Mouse (Mus musculus) forebrain, embryonic 11.5 days (tissue): ENCODE measurements around the gene Dnaic2. TPM values are rescaled to one million over a fixed set of nuclear protein-coding genes. Genes with fewer than 3 reads are reported as not detected.

Source experiments
- ATAC-seq: fragments of 200-750 bp; cut with Nextera tagmentation; replicated peaks from 2 replicates; pipeline ENCODE4 v1.8.0; 2017; ENCODE audit warnings: moderate TSS enrichment; ENCODE audit not compliant: low FRiP score
- DNase-seq: peaks from one replicate; pipeline ENCODE4 v3.0.0-alpha.2; 2017; ENCODE audit warnings: low spot score
- H3K27ac ChIP-seq: fragments of 300-500 bp; sonication (generic); 2 replicates; pipeline ENCODE4 v1.5.1; 2014; ENCODE audit warnings: low read depth, low read length
- H3K27me3 ChIP-seq: fragments of 300-500 bp; sonication (generic); 2 replicates; pipeline ENCODE4 v1.6.1; 2014; ENCODE audit warnings: mild to moderate bottlenecking, low read length, mixed read lengths; ENCODE audit not compliant: control insufficient read depth, insufficient read depth
- H3K36me3 ChIP-seq: fragments of 300-500 bp; sonication (generic); 2 replicates; pipeline ENCODE4 v1.6.1; 2014; ENCODE audit warnings: mild to moderate bottlenecking, low read length, moderate library complexity, mixed read lengths; ENCODE audit not compliant: control insufficient read depth, insufficient read depth
- H3K4me1 ChIP-seq: fragments of 300-500 bp; sonication (generic); replicated peaks from 2 replicates; pipeline ENCODE4 v1.6.1; 2014; ENCODE audit warnings: low read length, mixed read lengths; ENCODE audit not compliant: control insufficient read depth, insufficient read depth
- H3K4me2 ChIP-seq: fragments of 300-500 bp; sonication (generic); 2 replicates; pipeline ENCODE4 v1.6.1; 2014; ENCODE audit warnings: low read depth, mild to moderate bottlenecking, low read length, moderate library complexity, mixed read lengths; ENCODE audit not compliant: severe bottlenecking
- H3K4me3 ChIP-seq: fragments of 300-500 bp; sonication (generic); 2 replicates; pipeline ENCODE4 v1.5.1; 2014; ENCODE audit warnings: low read depth, low read length
- H3K9ac ChIP-seq: fragments of 300-500 bp; sonication (generic); 2 replicates; pipeline ENCODE4 v1.6.1; 2014; ENCODE audit warnings: low read length
- H3K9me3 ChIP-seq: fragments of 300-500 bp; sonication (generic); 2 replicates; pipeline ENCODE4 v1.6.1; 2016; ENCODE audit warnings: low read length, mixed read lengths; ENCODE audit not compliant: control insufficient read depth
- WGBS: fragments of 180-500 bp; shearing (Covaris S2); extraction: QIAGEN DNeasy Blood & Tissue Kit; methylation state at CpG from one replicate; pipeline ENCODE4 v1.1.7; 2014; 5-methylcytosine and 5-hydroxymethylcytosine counted together
- polyA plus RNA-seq: library from polyadenylated mRNA; unstranded; fragments of >200 nt; fragmentation: Nextera tagmentation; extraction: Ambion mirVana; gene quantifications from 2 replicates; pipeline ENCODE4 v1.2.1, GENCODE M21; 2014

The Dnaic2 gene
- polyA plus RNA-seq, 1 experiment from 2014 or later, result 1.1 TPM

- Histone ChIP-seq H3K4me2 (no peak overlapping the region), H3K27ac (no peak overlapping the region), H3K36me3 (no peaks in the 10 kb centered on the region; the same call in 1 of the 2 replicates), H3K9ac (no peak overlapping the region), H3K4me1 (no peaks in the 10 kb centered on the region), H3K4me3 (no peak overlapping the region), H3K9me3 (no peaks in the 10 kb centered on the region), H3K27me3 (no peaks in the 10 kb centered on the region)
- 97% methylated on average over 6 of the region's 6 CpGs for WGBS
- DNase-seq, result no peak
- ATAC-seq, result no peak
These were observed 33.8 kb upstream of the Dnaic2 start for GRCm38 (mm10) chr11:114693456-114693855.

GRCm38 (mm10) chr11:114694451-114694850, 32.8 kb upstream of the Dnaic2 start:
- ATAC-seq (no peak), DNase-seq (no peak)
- Histone ChIP-seq H3K4me2 (no peak overlapping the region), H3K4me3 (no peak overlapping the region), H3K4me1 (no peaks in the 10 kb centered on the region), H3K27ac (no peak overlapping the region), H3K27me3 (no peaks in the 10 kb centered on the region), H3K36me3 (no peaks in the 10 kb centered on the region; the same call in 1 of the 2 replicates), H3K9me3 (no peaks in the 10 kb centered on the region), H3K9ac (no peak overlapping the region)
- WGBS, result 88% methylated on average over 2 of the region's 2 CpGs

GRCm38 (mm10) chr11:114698496-114698895, 28.7 kb upstream of the Dnaic2 start:
- no peak for ATAC-seq
- no peaks in the 10 kb centered on the region for H3K36me3 ChIP-seq
- no peaks in the 10 kb centered on the region for H3K4me1 ChIP-seq
- no peak overlapping the region for H3K4me2 ChIP-seq
- no peaks in the 10 kb centered on the region for H3K9me3 ChIP-seq
- DNase-seq, result no peak
- WGBS, result 90% methylated on average over 7 of the region's 7 CpGs
- H3K4me3 ChIP-seq, result no peak overlapping the region
- H3K27me3 ChIP-seq, result no peaks in the 10 kb centered on the region
- H3K9ac ChIP-seq, result no peak overlapping the region
- H3K27ac ChIP-seq, result no peak overlapping the region

DNA sequence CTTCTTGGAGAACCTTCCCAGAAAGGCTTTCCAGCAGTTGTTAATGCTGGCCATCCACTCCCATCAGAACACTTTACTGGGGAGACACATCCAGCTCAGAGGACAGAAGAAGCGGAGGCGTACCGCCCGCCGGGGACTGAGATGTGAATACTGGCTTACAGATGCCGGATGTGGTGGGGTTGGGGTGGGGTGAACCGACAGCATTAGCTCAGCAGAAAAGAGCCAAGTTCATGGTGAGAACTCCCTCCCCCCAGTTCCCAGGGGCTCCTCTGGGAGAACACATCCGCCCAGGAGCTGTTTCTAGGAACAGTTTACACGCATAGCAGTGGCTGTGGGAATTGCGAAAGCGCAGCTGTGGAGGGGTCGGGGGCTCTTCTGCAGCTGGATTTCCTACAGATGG, 27.7 kb upstream of the Dnaic2 start:
- H3K4me2 ChIP-seq, result no peak overlapping the region
- H3K27me3 ChIP-seq, result no peaks in the 10 kb centered on the region
- H3K4me1 ChIP-seq, result peaks cover 8% of the 10 kb centered on the region; the same call in 1 of the 2 replicates
- no peak overlapping the region for H3K27ac ChIP-seq
- no peak for ATAC-seq
- H3K4me3 ChIP-seq, result no peak overlapping the region
- no peaks in the 10 kb centered on the region for H3K36me3 ChIP-seq
- DNase-seq, result no peak
- 90% methylated on average over 12 of the region's 12 CpGs for WGBS
- H3K9me3 ChIP-seq, result no peaks in the 10 kb centered on the region
- H3K9ac ChIP-seq, result no peak overlapping the region

DNA sequence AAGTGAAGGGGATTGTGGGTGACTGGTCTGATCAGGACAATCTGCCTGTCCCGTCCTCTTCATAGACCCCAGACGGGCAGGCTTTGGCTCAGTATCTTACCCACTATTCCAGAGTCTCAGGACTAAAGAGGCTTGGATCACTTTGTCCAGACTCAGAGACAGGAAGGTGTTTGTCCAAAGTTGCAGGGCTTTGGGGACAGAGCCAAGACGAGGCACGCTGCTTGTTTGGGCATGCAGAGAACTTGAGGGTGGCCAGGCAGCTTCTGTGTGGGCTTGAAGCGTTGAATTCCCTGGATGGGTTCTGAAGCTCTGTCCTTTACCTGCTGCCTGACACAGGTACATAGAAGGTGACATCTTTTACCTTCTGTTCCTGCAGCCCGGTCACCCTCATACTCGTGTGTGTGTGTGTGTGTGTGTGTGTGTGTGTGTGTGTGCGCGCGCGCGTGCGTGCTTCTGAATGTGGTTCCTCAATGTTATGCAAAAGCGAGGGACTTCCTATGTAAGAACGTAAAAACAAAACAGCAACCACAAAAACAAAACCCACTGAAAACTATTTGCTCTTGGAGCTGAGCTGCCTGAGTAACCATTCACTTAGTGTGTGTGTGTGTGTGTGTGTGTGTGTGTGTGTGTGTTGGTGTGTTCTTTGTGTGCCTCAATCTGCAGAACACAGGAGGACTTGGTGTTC, 24.8 kb upstream of the Dnaic2 start:
- H3K4me3 ChIP-seq, result no peak overlapping the region
- no peak overlapping the region for H3K27ac ChIP-seq
- ATAC-seq (no peak), DNase-seq (no peak)
- no peak overlapping the region for H3K4me2 ChIP-seq
- H3K9me3 ChIP-seq, result no peaks in the 10 kb centered on the region
- H3K36me3 ChIP-seq, result no peaks in the 10 kb centered on the region
- 94% methylated on average over 15 of the region's 15 CpGs for WGBS
- no peaks in the 10 kb centered on the region for H3K27me3 ChIP-seq
- H3K9ac ChIP-seq, result no peak overlapping the region
- H3K4me1 ChIP-seq, result peaks cover 8% of the 10 kb centered on the region; the same call in 1 of the 2 replicates

GRCm38 (mm10) chr11:114702996-114703361, 24.2 kb upstream of the Dnaic2 start:
- Histone ChIP-seq H3K4me1 (peaks cover 8% of the 10 kb centered on the region; the same call in 1 of the 2 replicates), H3K36me3 (no peaks in the 10 kb centered on the region), H3K27ac (no peak overlapping the region), H3K27me3 (no peaks in the 10 kb centered on the region), H3K4me2 (no peak overlapping the region), H3K9me3 (no peaks in the 10 kb centered on the region), H3K4me3 (no peak overlapping the region), H3K9ac (no peak overlapping the region)
- no peak for ATAC-seq
- DNase-seq, result no peak
- WGBS, result 88% methylated on average over 6 of the region's 6 CpGs

DNA sequence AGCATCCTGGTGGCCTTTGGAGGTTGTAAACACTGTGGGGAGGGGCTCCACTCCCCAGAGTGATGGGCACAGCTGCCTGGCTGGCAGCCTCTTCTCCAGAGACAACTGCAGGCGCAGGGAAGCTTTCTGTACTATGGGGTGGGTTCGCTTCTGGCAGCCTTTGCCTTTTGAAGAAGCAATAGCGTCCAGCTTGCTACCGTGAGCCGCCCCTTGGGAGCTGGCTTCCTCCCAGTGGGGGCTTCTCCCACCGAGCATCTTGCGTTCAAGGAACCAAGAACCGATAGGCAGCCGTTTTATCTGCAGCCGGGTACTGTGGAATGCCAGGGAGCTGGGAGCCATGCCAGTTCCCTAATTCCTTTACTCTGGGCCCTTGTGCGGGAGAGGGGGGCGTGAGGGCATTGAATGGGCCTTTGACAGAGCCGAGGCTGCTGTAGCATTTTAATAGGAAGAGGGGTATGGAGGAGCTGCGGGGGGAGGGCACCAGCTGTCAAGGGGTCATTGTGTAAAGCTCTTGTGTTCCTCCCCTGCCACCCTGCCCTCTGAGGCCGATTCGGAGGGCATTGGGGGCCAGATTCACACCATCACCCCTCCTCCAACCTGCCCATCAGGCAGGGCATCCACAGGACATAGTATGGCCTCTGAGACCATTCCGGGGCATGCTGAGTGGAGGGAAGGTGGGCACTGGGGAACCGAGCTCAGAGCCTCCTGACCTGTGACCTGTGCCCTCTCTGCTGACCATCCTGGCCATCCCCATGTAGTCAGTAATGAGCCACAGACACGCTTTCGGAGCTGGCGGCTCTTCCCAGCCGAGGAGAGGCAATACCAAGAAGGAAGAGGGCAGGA, 22.9 kb upstream of the Dnaic2 start:
- H3K36me3 ChIP-seq, result no peaks in the 10 kb centered on the region
- H3K4me3 ChIP-seq, result no peak overlapping the region
- peaks cover 8% of the 10 kb centered on the region; the same call in 1 of the 2 replicates for H3K4me1 ChIP-seq
- ATAC-seq (no peak; the same call in 1 of the 2 replicates), DNase-seq (no peak)
- H3K9ac ChIP-seq, result no peak overlapping the region; the same call in 1 of the 2 replicates
- no peaks in the 10 kb centered on the region for H3K27me3 ChIP-seq
- H3K4me2 ChIP-seq, result 0 out of 2 replicates have a peak overlapping the region, but pooled peaks have one; percentile 15
- 57% methylated on average over 22 of the region's 22 CpGs for WGBS
- peak overlapping the region; percentile 46 for H3K27ac ChIP-seq
- no peaks in the 10 kb centered on the region for H3K9me3 ChIP-seq

DNA sequence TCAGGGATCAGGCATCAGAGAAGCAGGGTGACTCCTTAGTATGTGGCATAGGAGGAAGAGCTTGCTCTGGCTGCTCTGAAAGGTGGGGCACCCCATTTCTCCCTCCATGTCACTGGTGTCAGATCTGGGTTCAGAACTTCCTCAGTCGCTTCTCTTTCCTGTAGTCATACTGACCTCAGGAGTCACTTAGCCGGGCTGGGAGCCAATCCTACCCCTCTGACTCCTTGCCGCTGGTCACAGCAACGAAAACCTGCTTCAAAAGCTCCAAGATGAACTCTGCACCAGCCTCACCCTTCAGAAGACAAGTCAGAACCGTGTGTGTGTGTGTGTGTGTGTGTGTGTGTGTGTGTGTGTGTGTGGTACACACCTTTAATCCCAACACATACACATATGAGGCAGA, 20.9 kb upstream of the Dnaic2 start:
- 80% methylated on average over 5 of the region's 5 CpGs for WGBS
- peaks cover 8% of the 10 kb centered on the region; the same call in 1 of the 2 replicates for H3K4me1 ChIP-seq
- H3K4me2 ChIP-seq, result no peak overlapping the region
- no peaks in the 10 kb centered on the region for H3K27me3 ChIP-seq
- H3K9me3 ChIP-seq, result no peaks in the 10 kb centered on the region
- DNase-seq (no peak), ATAC-seq (no peak)
- no peak overlapping the region for H3K27ac ChIP-seq
- no peaks in the 10 kb centered on the region; the same call in 1 of the 2 replicates for H3K36me3 ChIP-seq
- H3K9ac ChIP-seq, result no peak overlapping the region
- H3K4me3 ChIP-seq, result no peak overlapping the region
